ENCODE assay signal across 26 mouse cellular contexts in the genomic region with DNA sequence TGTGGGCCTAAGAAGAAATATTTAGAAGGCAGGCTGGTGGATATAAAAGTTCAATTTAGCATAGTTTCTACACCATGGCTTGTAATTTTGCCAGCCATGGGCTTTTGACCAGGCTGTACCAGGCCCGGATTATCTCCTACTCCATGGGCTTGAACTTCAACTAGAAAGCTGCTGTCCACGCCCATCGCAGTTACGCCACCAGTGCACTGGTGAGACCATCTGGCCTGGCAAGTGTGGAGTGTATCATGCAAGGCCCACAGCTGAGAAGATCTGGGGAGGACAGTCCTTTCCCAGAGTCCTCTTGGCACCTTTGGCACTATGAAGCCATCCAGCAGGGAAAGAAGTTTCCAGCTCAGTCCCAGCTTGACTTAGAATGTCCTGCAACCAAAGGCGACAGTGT. TPM values are rescaled to one million over a fixed set of nuclear protein-coding genes. Genes with fewer than 3 reads are reported as not detected.
"Had no signal": no experiment of that assay in that cellular context is flagged by ENCODE, and none has a peak within 500 bp of the region (broad histone marks: within the 10 kb centered on the region; RNA-seq: fewer than 3 reads in every experiment).

No protein-coding gene starts in this region.

- H3K27me3 ChIP-seq: heart, embryonic 13.5 days; heart, embryonic 15.5 days; hindbrain, embryonic 13.5 days; hindbrain, embryonic 15.5 days; limb, embryonic 12.5 days; liver, embryonic 13.5 days; liver, embryonic 15.5 days had no signal

- H3K4me1 ChIP-seq: heart, embryonic 15.5 days; hindbrain, embryonic 13.5 days; hindbrain, embryonic 15.5 days; limb, embryonic 10.5 days; limb, embryonic 12.5 days; liver, embryonic 15.5 days had no signal

- H3K27ac ChIP-seq: heart, embryonic 13.5 days; heart, embryonic 15.5 days; hindbrain, embryonic 13.5 days; hindbrain, embryonic 15.5 days; hindbrain, postnatal 0 days; layer of hippocampus, adult 2 months; left cerebral cortex, adult 2 months; limb, embryonic 10.5 days; limb, embryonic 12.5 days; liver, embryonic 13.5 days; liver, embryonic 15.5 days had no signal

- H3K4me3 ChIP-seq: heart, embryonic 13.5 days; heart, embryonic 15.5 days; hindbrain, embryonic 13.5 days; hindbrain, embryonic 15.5 days; layer of hippocampus, adult 2 months; left cerebral cortex, adult 2 months; limb, embryonic 10.5 days; limb, embryonic 12.5 days; liver, embryonic 13.5 days; liver, embryonic 15.5 days had no signal

- H3K9me3 ChIP-seq: heart, embryonic 13.5 days; heart, embryonic 15.5 days; hindbrain, embryonic 13.5 days; hindbrain, embryonic 15.5 days; limb, embryonic 10.5 days; limb, embryonic 12.5 days; liver, embryonic 13.5 days; liver, embryonic 15.5 days had no signal

- H3K36me3 ChIP-seq: heart, embryonic 13.5 days; heart, embryonic 15.5 days; hindbrain, embryonic 13.5 days; hindbrain, embryonic 15.5 days; limb, embryonic 10.5 days; limb, embryonic 12.5 days; liver, embryonic 13.5 days; liver, embryonic 15.5 days had no signal

- DNase-seq: gastrocnemius, postnatal 14 days; gastrocnemius, postnatal 36 days; heart, adult 18-20 months; kidney, adult 11 months; kidney, adult 2 months; kidney, postnatal 10 days; kidney, postnatal 25 days; kidney, postnatal 4 days; liver; liver, embryonic 13.5 days had no signal

RNA-seq across cellular contexts. Expression of a gene that starts 39.1 kb away (rescaled TPM):
- total RNA-seq: gastrocnemius, adult 18-20 months; gastrocnemius, postnatal 14 days; gastrocnemius, postnatal 36 days; heart, adult 18-20 months; heart, adult 8-10 months; heart, postnatal 25 days; hematopoietic stem cell, adult 5-6 weeks; hindbrain, postnatal 0 days had no signal
- polyA plus RNA-seq: heart, embryonic 13.5 days; heart, embryonic 15.5 days; heart, postnatal 0 days; hindbrain, embryonic 13.5 days; hindbrain, embryonic 15.5 days; hindbrain, postnatal 0 days; intestine, embryonic 14.5 days; limb, embryonic 12.5 days had no signal
